Comparison of ENCODE assay signal across 11 mouse cellular contexts in genomic region chr7:130903505-130904074, GRCm38 (mm10). TPM values are rescaled to one million over a fixed set of nuclear protein-coding genes. Genes with fewer than 3 reads are reported as not detected.
DNase-seq lines count a peak whose midpoint lies in the region; ATAC-seq and TF ChIP-seq lines count a peak whose summit lies in the region.
"Had no signal": no experiment of that assay in that cellular context is flagged by ENCODE, and none has a peak within 500 bp of the region (broad histone marks: within the 10 kb centered on the region; RNA-seq: fewer than 3 reads in every experiment).

No protein-coding gene starts in this region.

- 88% methylated on average over 16 of the region's 16 CpGs for WGBS in hindbrain, embryonic 16.5 days
- WGBS in kidney, adult 2 months: 76% methylated on average over 16 of the region's 16 CpGs
- 92% methylated on average over 16 of the region's 16 CpGs for WGBS in midbrain, embryonic 15.5 days

- no peaks in the 10 kb centered on the region for H3K9me3 ChIP-seq in hindbrain, embryonic 16.5 days (ENCODE audit: control insufficient read depth, low read length)
- H3K9me3 ChIP-seq in midbrain, embryonic 15.5 days: no peaks in the 10 kb centered on the region
- H3K9me3 ChIP-seq: embryonic facial prominence, embryonic 13.5 days had no signal

- no peaks in the 10 kb centered on the region for H3K4me1 ChIP-seq in hindbrain, embryonic 16.5 days (ENCODE audit: control insufficient read depth, insufficient read depth, low read depth, low read length)
- H3K4me1 ChIP-seq in kidney, adult 2 months (ENCODE audit: control insufficient read depth, insufficient read depth, low read length): peaks cover 2% of the 10 kb centered on the region; the same call in 1 of the 2 replicates
- no peaks in the 10 kb centered on the region for H3K4me1 ChIP-seq in midbrain, embryonic 15.5 days
- H3K4me1 ChIP-seq: embryonic facial prominence, embryonic 13.5 days had no signal

- no peak for TF ChIP-seq POLR2A in kidney, adult 2 months (IDR thresholded peaks at IDR 0.05; ENCODE audit: low read depth, low read length)

- TF ChIP-seq CTCF in kidney, adult 2 months (conservative IDR thresholded peaks at IDR 0.05; ENCODE audit: insufficient read depth, insufficient read length, low read depth, low read length): no peak

- ATAC-seq in hindbrain, embryonic 16.5 days: no peak
- no peak for ATAC-seq in midbrain, embryonic 15.5 days (replicated peaks)

- no peak overlapping the region for H3K27ac ChIP-seq in hindbrain, embryonic 16.5 days (ENCODE audit: low read depth, low read length)
- no peak overlapping the region for H3K27ac ChIP-seq in kidney, adult 2 months (ENCODE audit: insufficient read depth, low read depth, low read length)
- H3K27ac ChIP-seq in midbrain, embryonic 15.5 days: no peak overlapping the region
- H3K27ac ChIP-seq: embryonic facial prominence, embryonic 13.5 days; kidney, postnatal 0 days had no signal

- peak; percentile 81 for DNase-seq in right cerebral cortex, adult 18-20 months
- no peak for DNase-seq in right cerebral cortex, postnatal 4 days
- DNase-seq in induced T-regulatory cell, adult 2 months (ENCODE audit: low read depth): peak; percentile 31
- peak; percentile 51 for DNase-seq in naive thymus-derived CD4-positive, alpha-beta T cell, adult 2 months (ENCODE audit: low read depth)
- DNase-seq in thymus, postnatal 4 days: peak; percentile 63
- DNase-seq in kidney, adult 2 months: no peak
- DNase-seq: midbrain, embryonic 14.5 days had no signal

- H3K36me3 ChIP-seq in hindbrain, embryonic 16.5 days (ENCODE audit: control insufficient read depth, insufficient read depth, low read length): peaks cover 18% of the 10 kb centered on the region
- peaks cover 5% of the 10 kb centered on the region for H3K36me3 ChIP-seq in kidney, adult 2 months (ENCODE audit: control insufficient read depth, insufficient read depth, low read length)
- H3K36me3 ChIP-seq in midbrain, embryonic 15.5 days (replicated peaks): no peaks in the 10 kb centered on the region; the same call in 1 of the 2 replicates

- H3K4me3 ChIP-seq in hindbrain, embryonic 16.5 days (ENCODE audit: low read length): no peak overlapping the region
- no peak overlapping the region for H3K4me3 ChIP-seq in kidney, adult 2 months (ENCODE audit: insufficient read depth, low read depth, low read length)
- H3K4me3 ChIP-seq in midbrain, embryonic 15.5 days: no peak overlapping the region
- H3K4me3 ChIP-seq: embryonic facial prominence, embryonic 13.5 days had no signal

- no peaks in the 10 kb centered on the region for H3K27me3 ChIP-seq in hindbrain, embryonic 16.5 days (replicated peaks; ENCODE audit: control insufficient read depth, insufficient read depth, low read length)
- no peaks in the 10 kb centered on the region for H3K27me3 ChIP-seq in kidney, adult 2 months (replicated peaks; ENCODE audit: control insufficient read depth, insufficient read depth, low read length)
- no peaks in the 10 kb centered on the region for H3K27me3 ChIP-seq in midbrain, embryonic 15.5 days (replicated peaks)
- H3K27me3 ChIP-seq: embryonic facial prominence, embryonic 13.5 days had no signal

- H3K4me2 ChIP-seq in hindbrain, embryonic 16.5 days (ENCODE audit: low read length): no peak overlapping the region
- no peak overlapping the region for H3K4me2 ChIP-seq in midbrain, embryonic 15.5 days
- H3K4me2 ChIP-seq: embryonic facial prominence, embryonic 13.5 days had no signal

- no peak overlapping the region for H3K9ac ChIP-seq in hindbrain, embryonic 16.5 days (ENCODE audit: low read depth, low read length)
- H3K9ac ChIP-seq in midbrain, embryonic 15.5 days: no peak overlapping the region
- H3K9ac ChIP-seq: embryonic facial prominence, embryonic 13.5 days had no signal

RNA-seq across cellular contexts. Expression of gene Htra1, which starts 32.3 kb away (rescaled TPM):
- 23.1 and 25.9 TPM in 2 replicates for polyA plus RNA-seq in hindbrain, embryonic 16.5 days (2015; fragmentation: Nextera tagmentation; extraction: Ambion mirVana)
- polyA plus RNA-seq in kidney, adult 2 months (2012; rRNA removed): 97.0 and 98.2 TPM in 2 replicates
- 15.4 and 18.7 TPM in 2 replicates for polyA plus RNA-seq in midbrain, embryonic 15.5 days (2015; fragmentation: Nextera tagmentation; extraction: Ambion mirVana)

RNA-seq across cellular contexts. Expression of gene Plekha1, which starts 38.0 kb away (rescaled TPM):
- polyA plus RNA-seq in hindbrain, embryonic 16.5 days (2015; fragmentation: Nextera tagmentation; extraction: Ambion mirVana): 59.0 and 60.4 TPM in 2 replicates
- polyA plus RNA-seq in kidney, adult 2 months (2012; rRNA removed): 58.5 and 63.3 TPM in 2 replicates
- polyA plus RNA-seq in midbrain, embryonic 15.5 days (2015; fragmentation: Nextera tagmentation; extraction: Ambion mirVana): 63.7 and 72.9 TPM in 2 replicates

Comparison
In these comparisons a context has a peak if more than half of its experiments do, and no peak if none do; other contexts are left out.
1. DNase-seq: peak in right cerebral cortex, adult 18-20 months (single experiment), induced T-regulatory cell, adult 2 months (single experiment), naive thymus-derived CD4-positive, alpha-beta T cell, adult 2 months (single experiment) and thymus, postnatal 4 days (single experiment); none in right cerebral cortex, postnatal 4 days (single experiment) and kidney, adult 2 months (single experiment).